Mouse (Mus musculus) kidney, postnatal 36 days (tissue): ENCODE measurements at regions not wholly inside any gene's neighbourhood (a gene's known extent, or its start where the extent isn't known, plus 50 kb on each side); places are given as distances from the start of the nearest gene placed in this dataset.

ENCODE experiments used
- DNase-seq, 2 experiments: peaks; one replicate each; pipeline ENCODE4 v3.0.0; 2021 to 2022; ENCODE audit warnings: mixed read lengths in 2 of 2

DNA sequence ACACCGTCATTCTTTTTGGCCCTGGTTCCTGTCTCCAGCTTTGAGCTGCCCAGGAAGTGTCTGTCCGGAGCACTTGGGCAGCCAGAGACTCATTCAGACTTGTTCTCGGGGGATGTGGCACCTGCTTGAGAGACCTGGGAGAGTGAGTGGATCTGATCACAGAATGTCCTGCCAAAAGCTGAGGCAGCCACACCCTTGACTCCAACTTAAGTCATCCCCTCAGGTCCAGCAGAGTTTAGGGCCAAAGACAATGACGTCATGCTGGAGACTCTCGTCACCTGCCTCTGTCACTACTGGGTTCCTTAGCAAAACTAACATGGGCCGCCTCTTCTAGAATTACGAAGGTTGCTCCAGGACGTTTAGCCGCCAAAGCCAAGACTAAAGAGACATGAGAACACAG lies 231.5 kb downstream of the Maf start:
- no peak for DNase-seq

GRCm38 (mm10) chr8:115475156-115475555 lies 232.4 kb downstream of the Maf start:
- no peak for DNase-seq

GRCm38 (mm10) chr8:115473974-115474373 lies 233.6 kb downstream of the Maf start:
- DNase-seq, result no peak

GRCm38 (mm10) chr8:115466553-115466952 lies 241.0 kb downstream of the Maf start:
- peak; percentile 39 to 52 for DNase-seq

DNA sequence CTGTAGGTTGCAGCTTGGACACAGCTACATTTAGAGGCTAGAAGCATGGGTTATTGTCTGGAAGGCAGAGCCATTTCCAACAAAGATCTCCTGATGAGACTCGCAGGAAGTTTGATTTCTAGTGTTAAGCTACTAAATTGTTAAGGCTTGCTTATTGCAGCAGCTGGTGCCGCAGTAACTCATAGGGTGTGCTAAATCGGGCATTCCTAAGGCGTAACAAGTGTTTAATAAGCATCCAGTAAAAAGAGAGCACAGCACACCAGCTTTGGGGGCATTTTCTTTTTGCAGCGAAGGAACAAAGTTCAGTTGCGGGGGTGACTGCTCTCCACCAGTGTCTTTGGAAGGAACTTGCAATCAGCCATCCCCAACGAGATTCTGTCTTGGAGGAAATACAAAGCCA lies 241.5 kb downstream of the Maf start:
- DNase-seq, result no peak

GRCm38 (mm10) chr8:115462657-115463056 lies 244.9 kb downstream of the Maf start:
- no peak for DNase-seq

DNA sequence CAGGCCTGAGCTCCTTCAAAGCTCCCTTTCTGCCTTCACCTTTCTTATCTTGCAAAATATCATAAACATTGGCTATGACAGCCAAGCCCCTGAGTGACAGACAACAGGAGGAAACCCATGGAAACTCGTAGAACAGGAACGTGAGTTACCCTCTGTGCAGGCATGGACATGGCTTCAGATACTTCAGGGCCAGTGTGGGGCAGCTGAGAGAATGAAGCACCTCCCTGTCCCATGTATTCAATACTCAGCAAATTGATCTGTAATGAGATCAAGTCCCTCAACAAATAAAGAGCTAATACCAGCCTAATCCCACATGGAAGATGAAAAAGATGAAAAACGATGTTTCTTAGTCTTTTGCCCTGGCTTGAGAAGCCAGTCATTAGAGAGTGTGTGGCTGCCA lies 249.5 kb downstream of the Maf start:
- no peak for DNase-seq

DNA sequence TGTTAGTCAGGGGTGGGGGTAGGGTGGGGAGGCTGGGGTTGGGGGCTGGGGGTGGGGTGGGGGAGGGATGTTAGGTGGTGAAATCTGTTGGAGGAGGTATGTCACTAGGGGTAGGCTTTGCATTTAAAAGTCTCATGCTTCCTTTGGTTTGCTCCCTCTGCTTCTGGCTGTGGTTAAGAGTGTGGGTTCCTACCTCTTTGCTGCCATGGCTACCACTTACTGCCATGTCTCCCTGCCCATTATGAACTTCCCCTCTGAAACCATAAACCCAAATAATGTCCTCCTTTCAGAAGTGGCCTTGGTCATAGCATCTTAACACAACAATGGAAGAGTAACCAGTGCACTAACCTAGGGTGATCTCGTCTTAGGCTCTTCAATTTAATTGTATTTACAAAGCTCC lies 256.8 kb downstream of the Maf start:
- no peak for DNase-seq

GRCm38 (mm10) chr8:115448367-115448766 lies 259.2 kb downstream of the Maf start:
- DNase-seq, result no peak

GRCm38 (mm10) chr8:115444519-115444918 lies 263.1 kb downstream of the Maf start:
- DNase-seq, result no peak

- no peak for DNase-seq
These were observed 265.5 kb downstream of the Maf start for GRCm38 (mm10) chr8:115441943-115442550.

DNA sequence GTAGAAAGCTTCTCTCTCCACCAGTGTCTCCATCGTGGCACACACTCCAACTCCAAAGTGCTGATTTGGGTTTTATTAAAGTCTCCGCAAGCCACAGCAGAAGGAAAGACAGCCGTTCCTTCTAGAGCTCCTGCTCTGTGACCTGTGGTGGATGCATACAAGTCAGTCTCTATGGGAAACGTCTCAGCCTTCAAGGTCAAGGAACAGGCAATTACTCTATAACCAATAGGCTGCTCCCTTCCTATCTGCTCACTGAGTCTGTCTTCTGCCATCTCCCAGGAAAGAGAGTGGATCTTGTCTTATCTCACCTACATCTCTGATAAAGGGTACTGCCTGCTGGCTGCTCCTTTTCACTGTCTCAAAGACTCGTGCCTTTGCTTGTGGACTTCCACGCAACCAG lies 266.3 kb downstream of the Maf start:
- no peak for DNase-seq

- DNase-seq, result no peak
These were observed 267.4 kb downstream of the Maf start for GRCm38 (mm10) chr8:115440151-115440550.

- no peak for DNase-seq
These were observed 268.1 kb downstream of the Maf start for GRCm38 (mm10) chr8:115439512-115439911.

- DNase-seq, result no peak
These were observed 269.6 kb downstream of the Maf start for GRCm38 (mm10) chr8:115437956-115438355.

DNA sequence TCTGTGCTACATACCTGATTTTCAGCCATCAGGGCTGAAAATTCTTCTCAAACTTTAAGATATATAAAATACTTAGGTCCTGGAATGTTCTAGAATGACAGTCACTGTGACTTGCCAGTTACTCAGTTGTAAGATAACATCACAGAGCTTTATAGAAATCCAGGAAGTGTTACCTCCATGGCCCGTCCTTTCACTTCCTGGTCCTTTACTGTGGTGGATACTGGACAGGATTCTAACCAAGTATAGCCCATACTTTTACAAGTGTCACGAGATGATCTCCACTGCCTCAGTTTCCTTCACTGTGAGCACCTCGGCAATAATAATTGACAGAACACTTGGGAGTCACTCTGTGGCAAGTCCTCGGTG lies 271.3 kb downstream of the Maf start:
- DNase-seq, result no peak

DNA sequence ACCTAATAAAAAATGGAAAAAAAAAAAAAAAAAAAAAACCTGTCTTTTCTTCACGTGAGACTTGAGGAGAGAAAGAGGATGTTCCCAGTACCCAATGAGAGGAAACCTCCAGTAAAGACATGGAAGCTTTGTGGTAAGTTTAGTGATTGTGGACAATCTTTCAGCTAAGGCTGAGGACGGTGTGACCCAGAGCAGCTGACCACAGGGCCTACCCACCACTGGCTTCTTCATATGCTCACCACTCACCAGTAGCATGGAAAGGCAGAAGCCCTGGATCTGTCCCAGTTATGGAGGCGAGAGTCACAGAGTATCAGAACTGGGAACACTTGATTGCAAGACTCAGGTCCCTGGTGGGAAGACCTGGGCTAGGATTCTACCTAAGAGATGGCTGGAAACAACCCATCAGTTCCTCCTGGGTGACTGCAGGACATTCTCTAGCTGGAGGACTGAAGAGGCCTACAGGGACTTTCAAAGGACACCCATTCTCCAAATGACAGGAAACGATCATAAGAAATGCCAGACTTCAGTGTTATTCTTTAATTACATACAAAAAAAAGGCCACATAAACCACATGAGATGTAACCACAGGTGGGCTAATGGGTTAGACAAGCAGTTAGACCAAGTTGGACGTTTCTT lies 271.8 kb downstream of the Maf start:
- no peak for DNase-seq

GRCm38 (mm10) chr8:115432396-115433040 lies 275.1 kb downstream of the Maf start:
- DNase-seq, result no peak

GRCm38 (mm10) chr8:115430793-115431192 lies 276.8 kb downstream of the Maf start:
- DNase-seq, result no peak

- DNase-seq, result no peak
These were observed 278.2 kb downstream of the Maf start for GRCm38 (mm10) chr8:115429291-115429883.

- DNase-seq, result no peak
These were observed 278.9 kb downstream of the Maf start for GRCm38 (mm10) chr8:115428528-115429290.

- no peak for DNase-seq
These were observed 279.6 kb downstream of the Maf start for GRCm38 (mm10) chr8:115428022-115428421.

DNA sequence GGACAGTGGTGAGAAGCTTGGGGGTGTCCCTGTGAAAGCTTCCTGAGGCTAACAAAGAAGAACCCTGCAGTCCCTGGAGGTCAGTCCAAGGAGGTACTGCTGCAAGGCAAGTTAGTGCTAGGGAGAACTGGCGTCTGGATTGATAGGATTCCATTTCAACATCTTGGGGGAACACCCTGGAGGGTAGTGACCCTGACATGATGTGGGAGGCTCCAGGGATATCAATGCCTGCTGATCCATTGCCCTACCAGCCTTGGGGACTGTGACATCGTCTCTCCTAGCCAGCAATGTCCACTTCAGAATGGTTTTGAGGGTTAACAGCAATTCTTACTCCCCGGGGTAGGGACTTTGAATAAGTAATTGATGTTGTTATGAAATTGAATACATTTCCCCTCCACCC lies 280.1 kb downstream of the Maf start:
- DNase-seq, result no peak
